Mouse (Mus musculus) neural tube, embryonic 14.5 days (tissue): ENCODE data around the gene Igsf21. TPM values are rescaled to one million over a fixed set of nuclear protein-coding genes. Genes with fewer than 3 reads are reported as not detected.

ENCODE experiments used
- ATAC-seq: fragments of 200-750 bp; cut with Nextera tagmentation; 2 replicates; pipeline ENCODE4 v1.8.0; 2017; ENCODE audit warnings: low read depth, mild to moderate bottlenecking, moderate TSS enrichment, moderate library complexity
- H3K27ac ChIP-seq: fragments of 300-500 bp; sonication (generic); 2 replicates; pipeline ENCODE4 v1.5.1; 2014; ENCODE audit warnings: low read depth, mild to moderate bottlenecking, control low read depth, low read length, moderate library complexity, mixed read lengths
- H3K27me3 ChIP-seq: fragments of 300-500 bp; sonication (generic); 2 replicates; pipeline ENCODE4 v1.6.1; 2014; ENCODE audit warnings: low read length; ENCODE audit not compliant: control insufficient read depth, insufficient read depth
- H3K36me3 ChIP-seq: fragments of 300-500 bp; sonication (generic); 2 replicates; pipeline ENCODE4 v1.6.1; 2014; ENCODE audit warnings: low read length, mixed read lengths; ENCODE audit not compliant: control insufficient read depth, insufficient read depth
- H3K4me1 ChIP-seq: fragments of 300-500 bp; sonication (generic); 2 replicates; pipeline ENCODE4 v1.6.1; 2014; ENCODE audit warnings: low read length; ENCODE audit not compliant: control insufficient read depth, insufficient read depth
- H3K4me2 ChIP-seq: fragments of 300-500 bp; sonication (generic); 2 replicates; pipeline ENCODE4 v1.6.1; 2014; ENCODE audit warnings: mild to moderate bottlenecking, low read depth, low read length, control low read depth
- H3K4me3 ChIP-seq: fragments of 300-500 bp; sonication (generic); 2 replicates; pipeline ENCODE4 v1.5.1; 2014; ENCODE audit warnings: low read depth, low read length, control low read depth, mixed read lengths
- H3K9ac ChIP-seq: fragments of 300-500 bp; sonication (generic); replicated peaks from 2 replicates; pipeline ENCODE4 v1.6.1; 2014; ENCODE audit warnings: low read depth, mild to moderate bottlenecking, control low read depth, low read length, mixed read lengths
- H3K9me3 ChIP-seq: fragments of 300-500 bp; sonication (generic); 2 replicates; pipeline ENCODE4 v1.6.1; 2016; ENCODE audit warnings: low read length; ENCODE audit not compliant: control insufficient read depth
- WGBS: fragments of 180-500 bp; shearing (Covaris S2); extraction: QIAGEN DNeasy Blood & Tissue Kit; methylation state at CpG from one replicate; pipeline ENCODE4 v1.1.7; 2014; 5-methylcytosine and 5-hydroxymethylcytosine counted together
- polyA plus RNA-seq: library from polyadenylated mRNA; unstranded; fragments of >200 nt; fragmentation: Nextera tagmentation; extraction: Ambion mirVana; gene quantifications from 2 replicates; pipeline ENCODE4 v1.2.1, GENCODE M21; 2014

Igsf21 gene
- polyA plus RNA-seq, 1 experiment from 2014 or later = 95.1 TPM

DNA sequence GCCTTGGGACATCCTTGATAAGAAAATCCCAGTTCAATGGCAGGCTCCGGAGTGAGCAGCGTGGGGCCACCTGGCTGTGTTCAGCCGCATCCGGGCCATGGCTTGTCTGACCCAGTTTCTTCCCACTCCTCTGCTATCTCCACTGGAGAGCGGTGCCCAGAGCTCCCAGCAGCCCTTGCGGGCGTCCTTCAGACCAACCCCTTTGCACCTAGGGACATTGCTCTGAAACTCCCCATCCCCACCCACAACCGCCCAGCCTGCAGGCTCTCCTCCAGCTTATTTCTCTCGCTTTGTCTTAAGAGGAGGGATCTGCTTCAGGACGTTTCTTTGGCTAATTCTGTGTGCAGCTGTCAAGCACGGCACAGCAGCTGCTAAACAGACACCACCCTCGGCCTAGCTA is 202.6 kb downstream of the Igsf21 start:
- Histone ChIP-seq H3K4me2 (no peak overlapping the region), H3K4me3 (no peak overlapping the region), H3K9ac (no peak overlapping the region), H3K9me3 (no peaks in the 10 kb centered on the region), H3K27me3 (no peaks in the 10 kb centered on the region), H3K36me3 (no peaks in the 10 kb centered on the region), H3K27ac (no peak overlapping the region), H3K4me1 (peaks cover 3% of the 10 kb centered on the region; the same call in 1 of the 2 replicates)
- WGBS = 54% methylated on average over 12 of the region's 12 CpGs
- ATAC-seq = no peak

DNA sequence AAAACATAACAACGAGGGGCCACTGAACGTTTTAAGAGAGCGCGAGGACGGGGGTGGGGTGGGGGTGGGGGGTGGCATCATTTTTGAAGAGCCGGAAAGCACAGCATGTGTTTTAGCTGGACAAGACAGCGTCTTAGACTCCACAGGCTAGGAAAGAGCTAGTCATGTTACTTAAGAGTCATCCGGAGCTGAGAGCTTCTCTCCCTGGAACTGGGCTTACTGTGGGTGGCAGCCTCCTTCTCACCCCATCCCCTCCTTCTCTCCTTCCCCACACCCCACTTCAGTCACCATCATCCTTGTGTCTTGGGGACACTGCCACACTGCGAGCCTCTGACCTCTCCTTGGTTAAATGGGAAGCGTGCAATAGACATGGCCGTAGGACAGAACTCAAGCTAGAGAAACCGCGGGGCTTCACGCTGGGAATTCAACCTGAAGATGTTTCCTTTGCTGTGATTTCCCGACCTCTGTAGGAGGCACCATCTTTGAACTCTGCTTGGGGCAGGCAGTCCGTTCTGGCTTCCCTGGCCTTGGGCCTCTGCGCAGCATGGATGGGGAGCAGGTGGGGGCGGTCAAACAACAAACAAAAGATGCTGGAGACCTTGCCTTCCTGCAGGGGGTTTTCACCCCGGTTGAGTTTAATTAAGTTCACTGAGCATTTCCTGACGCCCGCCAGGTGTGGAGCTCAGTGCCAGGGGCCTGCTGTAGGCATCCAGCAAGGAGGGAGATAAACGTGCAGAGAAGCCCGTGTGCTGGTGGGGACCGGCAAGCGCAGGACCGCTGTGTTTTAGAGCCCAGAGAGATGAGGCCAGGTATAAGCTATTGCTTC is 207.8 kb downstream of the Igsf21 start:
- H3K36me3 ChIP-seq = no peaks in the 10 kb centered on the region
- no peak overlapping the region for H3K4me3 ChIP-seq
- WGBS = 6% methylated on average over 26 of the region's 26 CpGs
- no peak overlapping the region for H3K9ac ChIP-seq
- peaks cover 14% of the 10 kb centered on the region; the same call in 1 of the 2 replicates for H3K4me1 ChIP-seq
- H3K27ac ChIP-seq = no peak overlapping the region
- H3K9me3 ChIP-seq = no peaks in the 10 kb centered on the region
- no peak for ATAC-seq
- no peak overlapping the region for H3K4me2 ChIP-seq
- no peaks in the 10 kb centered on the region; the same call in 1 of the 2 replicates for H3K27me3 ChIP-seq

DNA sequence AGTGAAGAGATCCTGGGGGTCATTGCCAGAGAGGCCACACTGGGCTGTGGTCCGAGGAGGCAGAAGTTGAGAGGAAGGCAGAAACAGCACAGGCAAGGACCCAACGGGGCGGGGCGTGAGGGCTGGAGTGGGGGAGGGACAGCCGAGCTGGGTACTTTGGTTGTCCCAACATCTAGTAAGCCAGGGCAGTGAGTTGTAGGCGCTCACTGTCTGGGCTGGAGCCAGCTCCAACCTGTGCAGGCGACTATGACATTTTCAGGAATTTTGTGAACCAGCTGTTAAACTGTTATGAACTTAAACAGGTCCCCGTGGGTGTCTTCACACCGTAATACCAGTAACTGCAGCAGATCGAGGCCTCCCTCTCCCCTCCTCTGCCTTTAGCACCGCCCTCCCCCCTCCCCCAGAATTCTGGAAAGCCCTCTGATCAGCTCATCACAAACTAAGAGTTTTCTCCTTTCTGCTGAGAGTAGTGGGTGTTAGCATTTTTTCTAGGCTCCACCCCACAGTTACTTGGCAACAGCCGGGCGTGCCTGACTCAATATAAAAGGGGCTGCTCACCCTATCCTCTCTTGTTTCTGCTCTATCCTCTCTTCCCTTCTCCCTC is 208.7 kb downstream of the Igsf21 start:
- no peak for ATAC-seq
- Histone ChIP-seq H3K4me3 (no peak overlapping the region), H3K27me3 (no peaks in the 10 kb centered on the region; the same call in 1 of the 2 replicates), H3K9me3 (no peaks in the 10 kb centered on the region), H3K36me3 (no peaks in the 10 kb centered on the region), H3K4me2 (no peak overlapping the region), H3K9ac (no peak overlapping the region), H3K27ac (no peak overlapping the region), H3K4me1 (peaks cover 14% of the 10 kb centered on the region; the same call in 1 of the 2 replicates)
- 5% methylated on average over 13 of the region's 13 CpGs for WGBS

DNA sequence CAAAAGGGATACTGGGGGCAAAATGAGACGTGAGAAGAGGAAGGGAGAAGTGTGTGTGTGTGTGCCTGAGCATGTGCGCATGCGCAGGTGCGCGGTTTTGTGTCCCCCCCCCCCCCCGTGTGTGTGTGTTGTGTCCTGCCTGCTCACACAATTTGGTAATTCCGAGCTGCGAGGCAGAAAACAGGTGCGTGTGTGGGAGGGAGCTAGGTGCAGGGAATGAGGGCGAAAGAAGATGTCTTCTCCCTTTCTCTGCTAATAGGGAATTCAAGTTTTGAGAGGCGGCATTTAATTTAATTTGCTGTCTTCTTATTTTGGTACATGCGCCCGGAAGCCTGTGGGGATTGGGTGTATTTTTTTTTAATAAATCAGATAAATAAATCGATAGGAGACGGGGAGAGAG is 211.4 kb downstream of the Igsf21 start:
- Histone ChIP-seq H3K4me1 (peaks cover 17% of the 10 kb centered on the region), H3K36me3 (no peaks in the 10 kb centered on the region), H3K9me3 (no peaks in the 10 kb centered on the region), H3K27ac (no peak overlapping the region), H3K9ac (no peak overlapping the region), H3K27me3 (no peaks in the 10 kb centered on the region; the same call in 1 of the 2 replicates), H3K4me2 (no peak overlapping the region), H3K4me3 (no peak overlapping the region)
- 80% methylated on average over 15 of the region's 15 CpGs for WGBS
- ATAC-seq = no peak

DNA sequence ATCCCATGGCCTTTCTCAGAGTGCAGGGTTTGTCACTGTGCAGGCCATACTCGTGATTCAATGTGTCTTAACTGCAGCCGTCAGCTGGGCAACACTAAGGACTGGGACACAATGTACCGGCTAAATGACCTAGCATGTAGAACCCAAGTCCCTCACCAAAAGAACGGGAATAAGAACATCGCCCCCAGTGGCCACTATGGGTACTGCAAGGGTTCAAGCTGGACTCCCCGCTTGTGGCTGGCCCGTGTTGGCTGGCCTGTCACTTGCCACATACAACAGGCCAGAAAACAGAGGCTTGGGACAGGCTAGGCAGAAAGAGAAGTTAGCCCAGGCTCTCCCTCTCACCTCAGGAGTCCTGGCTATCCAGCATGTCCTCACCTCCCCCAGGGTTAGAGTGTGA is 213.2 kb downstream of the Igsf21 start:
- Histone ChIP-seq H3K9ac (no peak overlapping the region), H3K4me3 (no peak overlapping the region), H3K4me1 (peaks cover 20% of the 10 kb centered on the region), H3K9me3 (no peaks in the 10 kb centered on the region), H3K4me2 (no peak overlapping the region), H3K27ac (no peak overlapping the region), H3K27me3 (no peaks in the 10 kb centered on the region; the same call in 1 of the 2 replicates), H3K36me3 (no peaks in the 10 kb centered on the region)
- 38% methylated on average over 7 of the region's 7 CpGs for WGBS
- ATAC-seq = no peak

DNA sequence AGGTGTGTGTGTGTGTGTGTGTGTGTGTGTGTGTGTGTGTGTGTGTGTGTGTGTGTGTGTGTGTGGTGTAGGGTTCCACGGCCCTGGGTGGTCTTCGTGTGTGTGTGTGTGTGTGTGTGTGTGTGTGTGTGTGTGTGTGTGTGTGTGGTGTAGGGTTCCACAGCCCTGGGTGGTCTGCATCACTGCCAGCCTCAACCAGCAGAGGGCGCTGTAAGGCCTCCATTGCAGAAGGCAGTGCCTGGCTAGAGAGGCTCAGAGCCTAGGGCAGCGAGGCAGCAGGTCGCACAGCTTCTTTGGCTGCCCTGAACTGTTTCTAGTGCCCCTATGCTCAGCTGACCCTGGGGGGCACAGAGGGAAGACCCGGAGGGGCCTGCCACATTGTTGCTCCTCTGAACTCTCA is 216.2 kb downstream of the Igsf21 start:
- H3K27me3 ChIP-seq = no peaks in the 10 kb centered on the region
- H3K9me3 ChIP-seq = no peaks in the 10 kb centered on the region
- ATAC-seq = peak; percentile 68
- peaks cover 14% of the 10 kb centered on the region for H3K4me1 ChIP-seq
- H3K4me3 ChIP-seq = no peak overlapping the region
- no peak overlapping the region for H3K4me2 ChIP-seq
- H3K36me3 ChIP-seq = no peaks in the 10 kb centered on the region
- H3K9ac ChIP-seq = no peak overlapping the region
- WGBS = 26% methylated on average over 5 of the region's 6 CpGs
- H3K27ac ChIP-seq = peak overlapping the region; percentile 64

DNA sequence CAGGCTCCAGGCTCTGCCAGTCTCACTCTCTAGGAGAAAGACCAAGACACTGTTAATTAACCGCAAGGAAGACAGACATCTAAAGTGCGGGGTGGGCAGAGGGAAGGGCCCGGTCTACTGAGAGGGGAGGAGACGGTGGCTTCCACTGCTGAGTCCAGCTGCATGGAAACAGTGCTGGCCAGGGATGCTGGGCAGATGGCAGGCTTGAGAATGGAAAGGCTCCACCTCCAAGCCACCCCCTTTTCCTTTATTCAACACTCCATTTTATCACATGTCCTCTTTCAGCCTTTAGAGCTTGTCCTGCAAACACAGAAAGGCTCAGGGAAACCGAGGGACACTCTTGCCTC is 216.6 kb downstream of the Igsf21 start:
- Histone ChIP-seq H3K4me1 (peaks cover 14% of the 10 kb centered on the region), H3K4me3 (no peak overlapping the region), H3K27ac (peak overlapping the region; percentile 64), H3K27me3 (no peaks in the 10 kb centered on the region), H3K36me3 (no peaks in the 10 kb centered on the region), H3K9me3 (no peaks in the 10 kb centered on the region), H3K9ac (no peak overlapping the region), H3K4me2 (no peak overlapping the region)
- peak; percentile 42; the same call in 1 of the 2 replicates for ATAC-seq
- 14% methylated on average over 5 of the region's 5 CpGs for WGBS

DNA sequence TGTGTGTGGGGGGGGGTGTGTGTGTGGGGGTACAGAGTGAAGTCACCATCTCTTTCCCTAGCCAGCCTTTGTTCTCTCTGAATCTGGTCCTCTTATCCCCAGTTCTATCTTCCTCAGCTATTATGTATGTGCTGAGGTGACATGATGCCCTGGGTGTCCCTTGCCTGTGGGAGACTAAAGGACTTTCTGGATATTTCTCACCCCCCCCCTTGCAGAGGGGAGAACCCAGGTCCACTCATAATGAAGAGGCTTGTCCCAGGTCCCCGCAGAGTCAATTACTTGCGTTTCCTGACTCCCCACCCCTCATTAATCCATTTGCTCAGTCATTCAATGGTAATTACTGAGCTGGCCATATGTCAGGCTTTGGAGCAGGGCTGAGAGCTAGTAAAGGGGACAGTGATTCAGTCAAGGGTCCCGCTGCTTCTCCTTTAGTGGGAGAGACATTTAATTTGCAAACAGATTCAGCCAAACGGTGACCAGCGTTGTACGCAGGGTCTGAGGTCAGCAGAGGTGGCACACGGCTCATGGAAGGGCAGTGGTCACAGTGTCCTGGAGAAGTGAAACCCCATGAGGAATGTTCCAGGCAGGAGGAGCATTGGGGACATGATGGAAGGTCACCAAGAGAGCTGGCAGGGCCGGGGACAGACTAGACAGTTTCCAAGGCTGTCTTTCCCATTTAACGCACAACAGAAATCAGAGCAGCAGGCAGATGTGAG is 217.1 kb downstream of the Igsf21 start:
- Histone ChIP-seq H3K9me3 (no peaks in the 10 kb centered on the region), H3K27me3 (no peaks in the 10 kb centered on the region), H3K27ac (peak overlapping the region; percentile 64), H3K4me2 (no peak overlapping the region), H3K9ac (no peak overlapping the region), H3K4me3 (no peak overlapping the region), H3K36me3 (no peaks in the 10 kb centered on the region), H3K4me1 (peaks cover 14% of the 10 kb centered on the region)
- 0 out of 2 replicates have a peak, but pooled peaks have one; percentile 12 for ATAC-seq
- WGBS = 12% methylated on average over 9 of the region's 9 CpGs

DNA sequence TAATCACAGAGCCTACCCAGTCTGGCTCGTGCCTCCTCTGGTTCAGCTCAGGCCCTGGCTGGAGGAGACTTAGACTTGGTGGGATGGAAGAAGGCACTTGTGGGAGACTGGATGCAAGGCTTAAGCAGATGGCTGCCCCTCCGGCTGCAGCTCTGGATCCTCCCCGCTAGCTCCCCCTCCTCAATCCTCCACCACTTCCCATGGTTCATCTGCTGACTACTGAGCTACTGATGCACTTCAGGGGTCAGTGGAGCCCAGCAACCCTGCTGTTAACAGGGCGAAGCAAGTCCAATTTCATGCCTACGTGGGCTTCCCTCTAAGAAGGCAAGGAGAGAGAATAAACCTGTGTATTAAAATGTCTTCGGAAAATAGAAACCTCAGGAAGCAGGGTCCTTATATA is 222.8 kb downstream of the Igsf21 start:
- Histone ChIP-seq H3K9ac (no peak overlapping the region), H3K4me3 (no peak overlapping the region), H3K4me1 (no peaks in the 10 kb centered on the region), H3K4me2 (no peak overlapping the region), H3K9me3 (no peaks in the 10 kb centered on the region), H3K27ac (no peak overlapping the region), H3K27me3 (no peaks in the 10 kb centered on the region), H3K36me3 (no peaks in the 10 kb centered on the region)
- ATAC-seq = no peak
- WGBS = 60% methylated on average over 6 of the region's 6 CpGs
